Mouse (Mus musculus) midbrain, postnatal 0 days (tissue): ENCODE results near the gene Sema3f. TPM values are rescaled to one million over a fixed set of nuclear protein-coding genes. Genes with fewer than 3 reads are reported as not detected.

Experiments
- ATAC-seq: fragments of 200-750 bp; cut with Nextera tagmentation; 2 replicates; pipeline ENCODE4 v1.8.0; 2017; ENCODE audit warnings: moderate number of reproducible peaks, mild to moderate bottlenecking, moderate TSS enrichment, moderate library complexity; ENCODE audit not compliant: low FRiP score
- DNase-seq: peaks from one replicate; pipeline ENCODE4 v3.0.0-alpha.2; 2015; ENCODE audit warnings: low spot score
- H3K27ac ChIP-seq: fragments of 300-500 bp; sonication (generic); 2 replicates; pipeline ENCODE4 v1.5.1; 2014; ENCODE audit warnings: low read depth, mild to moderate bottlenecking, low read length, mixed read lengths
- H3K27me3 ChIP-seq: fragments of 300-500 bp; sonication (generic); 2 replicates; pipeline ENCODE4 v1.6.1; 2014; ENCODE audit warnings: low read length, control low read depth, mixed read lengths; ENCODE audit not compliant: insufficient read depth
- H3K36me3 ChIP-seq: fragments of 300-500 bp; sonication (generic); 2 replicates; pipeline ENCODE4 v1.6.1; 2014; ENCODE audit warnings: low read length, control low read depth, mixed read lengths; ENCODE audit not compliant: insufficient read depth
- H3K4me1 ChIP-seq: fragments of 300-500 bp; sonication (generic); 2 replicates; pipeline ENCODE4 v1.6.1; 2014; ENCODE audit warnings: mild to moderate bottlenecking, control low read depth, antibody characterized with exemption, low read length, mixed read lengths; ENCODE audit not compliant: insufficient read depth
- H3K4me2 ChIP-seq: fragments of 300-500 bp; sonication (generic); 2 replicates; pipeline ENCODE4 v1.6.1; 2014; ENCODE audit warnings: low read depth, mild to moderate bottlenecking, low read length, mixed read lengths; ENCODE audit not compliant: poor library complexity, severe bottlenecking
- H3K4me3 ChIP-seq: fragments of 300-500 bp; sonication (generic); 2 replicates; pipeline ENCODE4 v1.5.1; 2014; ENCODE audit warnings: low read depth, mild to moderate bottlenecking, low read length, moderate library complexity
- H3K9ac ChIP-seq: fragments of 300-500 bp; sonication (generic); replicated peaks from 2 replicates; pipeline ENCODE4 v1.6.1; 2014; ENCODE audit warnings: mild to moderate bottlenecking, low read length, moderate library complexity, mixed read lengths; ENCODE audit not compliant: poor library complexity, severe bottlenecking
- H3K9me3 ChIP-seq: fragments of 300-500 bp; sonication (generic); 2 replicates; pipeline ENCODE4 v1.6.1; 2016; ENCODE audit warnings: low read length, control low read depth
- CTCF ChIP-seq: IDR thresholded peaks from 2 replicates; pipeline ENCODE4 v1.5.1; 2016; ENCODE audit warnings: antibody characterized with exemption, mild to moderate bottlenecking
- WGBS: fragments of 180-500 bp; shearing (Covaris S2); extraction: QIAGEN DNeasy Blood & Tissue Kit; methylation state at CpG from one replicate; pipeline ENCODE4 v1.1.7; 2014; 5-methylcytosine and 5-hydroxymethylcytosine counted together
- polyA plus RNA-seq: library from polyadenylated mRNA; unstranded; fragments of >200 nt; fragmentation: Nextera tagmentation; extraction: Ambion mirVana; gene quantifications from 2 replicates; pipeline ENCODE4 v1.2.1, GENCODE M21; 2015
- total RNA-seq: library from RNA; depleted of rRNA; stranded (reverse); fragments of >200 nt; gene quantifications from 2 replicates; pipeline ENCODE4 v1.2.3, GENCODE M21; 2014

Gene Sema3f
- total and polyA plus RNA-seq, 2 experiments from 2014 or later: 13.5 to 115 TPM

- Histone ChIP-seq H3K36me3 (no peaks in the 10 kb centered on the region), H3K9ac (peak overlapping the region; percentile 60), H3K4me1 (peaks cover 5% of the 10 kb centered on the region), H3K4me3 (peak overlapping the region; percentile 41), H3K4me2 (peak overlapping the region; percentile 62), H3K27ac (peak overlapping the region; percentile 65), H3K27me3 (peaks cover 7% of the 10 kb centered on the region), H3K9me3 (no peaks in the 10 kb centered on the region)
- ATAC-seq (no peak), DNase-seq (no peak)
- no peak for TF ChIP-seq CTCF
- under 1% methylated on average over 30 of the region's 30 CpGs for WGBS
Observed at GRCm38 (mm10) chr9:107666751-107667205, 43.5 kb downstream of the Sema3f start.

- Histone ChIP-seq H3K9ac (no peak overlapping the region), H3K27ac (no peak overlapping the region), H3K36me3 (no peaks in the 10 kb centered on the region), H3K4me2 (peak overlapping the region; percentile 62), H3K27me3 (peaks cover 7% of the 10 kb centered on the region), H3K9me3 (no peaks in the 10 kb centered on the region), H3K4me1 (peaks cover 8% of the 10 kb centered on the region), H3K4me3 (peak overlapping the region; percentile 41; the same call in 1 of the 2 replicates)
- WGBS: 82% methylated on average over 7 of the region's 7 CpGs
- DNase-seq (no peak), ATAC-seq (no peak)
- TF ChIP-seq CTCF: no peak
Observed at GRCm38 (mm10) chr9:107665308-107665707, 45.0 kb downstream of the Sema3f start.

GRCm38 (mm10) chr9:107663525-107663924, 46.8 kb downstream of the Sema3f start:
- Histone ChIP-seq H3K9me3 (no peaks in the 10 kb centered on the region), H3K4me3 (no peak overlapping the region), H3K4me2 (0 out of 2 replicates have a peak overlapping the region, but pooled peaks have one; percentile 13), H3K27ac (no peak overlapping the region), H3K27me3 (peaks cover 7% of the 10 kb centered on the region), H3K36me3 (no peaks in the 10 kb centered on the region), H3K4me1 (peaks cover 8% of the 10 kb centered on the region), H3K9ac (no peak overlapping the region)
- no peak for TF ChIP-seq CTCF
- WGBS: 49% methylated on average over 9 of the region's 9 CpGs
- ATAC-seq (no peak; the same call in 1 of the 2 replicates), DNase-seq (peak; percentile 48)

GRCm38 (mm10) chr9:107662342-107662741, 47.9 kb downstream of the Sema3f start:
- no peak for ATAC-seq
- 90% methylated on average over 8 of the region's 8 CpGs for WGBS

GRCm38 (mm10) chr9:107660777-107661176, 49.5 kb downstream of the Sema3f start:
- no peak overlapping the region for H3K4me2 ChIP-seq
- no peaks in the 10 kb centered on the region for H3K9me3 ChIP-seq
- no peak for ATAC-seq
- no peak overlapping the region for H3K4me3 ChIP-seq
- 44% methylated on average over 3 of the region's 3 CpGs for WGBS
- no peaks in the 10 kb centered on the region for H3K36me3 ChIP-seq
- H3K9ac ChIP-seq: no peak overlapping the region
- no peak for TF ChIP-seq CTCF
- DNase-seq: no peak
- peaks cover 8% of the 10 kb centered on the region; the same call in 1 of the 2 replicates for H3K4me1 ChIP-seq
- peaks cover 7% of the 10 kb centered on the region; the same call in 1 of the 2 replicates for H3K27me3 ChIP-seq
- H3K27ac ChIP-seq: peak overlapping the region; percentile 9; the same call in 1 of the 2 replicates

More at GRCm38 (mm10) chr9:107662342-107662741, 47.9 kb downstream of the Sema3f start:
- peaks cover 7% of the 10 kb centered on the region; the same call in 1 of the 2 replicates for H3K27me3 ChIP-seq
- no peak overlapping the region for H3K4me3 ChIP-seq
- DNase-seq: no peak
- H3K4me2 ChIP-seq: no peak overlapping the region
- H3K36me3 ChIP-seq: no peaks in the 10 kb centered on the region
- H3K4me1 ChIP-seq: peaks cover 8% of the 10 kb centered on the region; the same call in 1 of the 2 replicates
- no peak for TF ChIP-seq CTCF
- H3K27ac ChIP-seq: no peak overlapping the region
- H3K9ac ChIP-seq: no peak overlapping the region
- H3K9me3 ChIP-seq: no peaks in the 10 kb centered on the region

- DNase-seq: peak; percentile 41
- 63% methylated on average over 3 of the region's 3 CpGs for WGBS
- peak; percentile 22; the same call in 1 of the 2 replicates for ATAC-seq
- H3K4me1 ChIP-seq: peaks cover 8% of the 10 kb centered on the region; the same call in 1 of the 2 replicates
- peak overlapping the region; percentile 49; the same call in 1 of the 2 replicates for H3K27ac ChIP-seq
- no peaks in the 10 kb centered on the region for H3K27me3 ChIP-seq
- TF ChIP-seq CTCF: no peak
- no peak overlapping the region for H3K4me2 ChIP-seq
- H3K36me3 ChIP-seq: no peaks in the 10 kb centered on the region
- H3K9ac ChIP-seq: no peak overlapping the region
- no peak overlapping the region for H3K4me3 ChIP-seq
- no peaks in the 10 kb centered on the region for H3K9me3 ChIP-seq
Observed at GRCm38 (mm10) chr9:107659961-107660360, 50.3 kb downstream of the Sema3f start.
